Mouse (Mus musculus) fat pad, adult 2 months (tissue): Measurements from ENCODE around the gene Fancc.

Experiments used
- DNase-seq: peaks from one replicate; pipeline ENCODE4 v3.0.0-alpha.2; 2011; ENCODE audit warnings: low read depth, low spot score; ENCODE audit errors: extremely low read depth

The Fancc gene

DNA sequence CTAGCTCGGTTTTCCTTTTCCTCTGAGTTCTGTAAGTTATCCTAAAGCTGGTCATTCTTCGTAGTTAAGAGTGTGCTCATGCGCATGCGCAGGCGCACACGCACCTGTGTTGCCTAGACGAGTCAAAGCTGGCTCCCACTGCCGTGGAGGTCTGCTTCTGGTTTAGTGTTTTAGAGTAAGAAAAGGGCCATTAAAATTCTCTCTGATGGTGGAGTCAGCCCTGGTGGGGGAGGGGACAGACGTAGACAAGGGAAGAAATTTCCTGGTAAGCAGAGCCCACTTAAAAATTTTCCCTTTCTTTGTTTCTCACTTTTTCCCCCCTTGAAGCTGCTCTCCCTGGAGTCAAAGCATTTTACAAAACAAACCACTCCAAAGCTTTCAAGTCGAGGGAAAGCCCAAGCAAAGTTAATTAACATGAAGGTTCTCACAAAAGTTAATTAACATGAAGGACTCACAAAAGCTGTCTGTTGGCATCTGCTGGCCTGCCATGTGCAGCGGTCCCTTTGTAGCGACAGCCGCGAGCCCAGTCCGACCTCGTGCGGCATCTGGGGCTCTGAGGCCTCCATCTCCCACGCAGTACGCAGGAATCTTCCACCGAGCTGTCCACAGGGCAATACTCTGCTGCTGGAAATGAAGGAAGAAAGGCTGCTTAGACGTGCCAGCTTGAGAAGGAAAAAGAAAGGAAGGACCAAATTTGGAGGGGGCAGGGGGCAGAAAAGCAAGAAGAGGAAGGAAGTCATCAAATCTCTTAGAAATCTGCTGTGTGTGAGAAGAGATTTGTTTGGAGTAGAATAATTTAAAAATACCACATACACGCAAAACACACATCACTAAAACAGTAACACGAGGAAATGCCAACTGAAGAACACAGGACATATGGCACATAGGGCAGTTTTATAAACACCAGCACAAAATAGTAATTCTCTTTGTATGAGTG lies at the start of gene Fancc:
Fancc (minus strand) TSS at position 633 of the 937 bp plus-strand sequence.
- no peak for DNase-seq

DNA sequence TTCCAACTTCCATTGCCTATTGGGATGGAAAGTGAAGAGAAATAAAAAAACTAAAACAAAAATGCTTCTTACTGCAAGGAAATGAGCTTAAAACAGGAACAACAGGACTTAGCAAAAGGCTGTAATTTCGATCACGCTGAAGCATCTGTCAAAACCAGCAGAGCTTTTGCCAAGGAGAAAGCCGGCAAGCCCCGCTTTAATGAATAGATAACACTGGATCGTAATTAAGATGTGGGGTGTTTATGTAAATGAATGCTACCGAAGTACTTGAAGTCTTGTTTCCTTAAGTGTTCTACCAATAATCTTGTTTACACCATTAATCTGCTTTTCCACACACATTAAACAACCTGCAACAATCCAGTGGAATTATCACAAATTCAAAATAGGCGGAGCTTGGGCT lies 48.2 kb upstream of the Fancc start:
- no peak for DNase-seq

DNA sequence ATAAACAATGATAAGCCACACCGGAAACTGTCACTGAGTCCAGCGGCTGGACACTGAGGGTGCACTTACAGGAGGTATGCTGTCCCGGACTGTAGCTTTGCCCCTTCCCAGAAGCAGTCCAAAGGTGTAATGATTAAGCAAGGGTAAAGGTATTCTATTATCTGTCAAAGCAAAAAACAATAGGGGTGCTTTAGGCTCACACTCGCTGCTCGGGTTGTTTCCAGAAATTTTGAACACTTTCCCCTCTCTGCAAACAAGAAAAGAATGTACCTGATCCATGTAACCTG lies 47.8 kb upstream of the Fancc start:
- no peak for DNase-seq

DNA sequence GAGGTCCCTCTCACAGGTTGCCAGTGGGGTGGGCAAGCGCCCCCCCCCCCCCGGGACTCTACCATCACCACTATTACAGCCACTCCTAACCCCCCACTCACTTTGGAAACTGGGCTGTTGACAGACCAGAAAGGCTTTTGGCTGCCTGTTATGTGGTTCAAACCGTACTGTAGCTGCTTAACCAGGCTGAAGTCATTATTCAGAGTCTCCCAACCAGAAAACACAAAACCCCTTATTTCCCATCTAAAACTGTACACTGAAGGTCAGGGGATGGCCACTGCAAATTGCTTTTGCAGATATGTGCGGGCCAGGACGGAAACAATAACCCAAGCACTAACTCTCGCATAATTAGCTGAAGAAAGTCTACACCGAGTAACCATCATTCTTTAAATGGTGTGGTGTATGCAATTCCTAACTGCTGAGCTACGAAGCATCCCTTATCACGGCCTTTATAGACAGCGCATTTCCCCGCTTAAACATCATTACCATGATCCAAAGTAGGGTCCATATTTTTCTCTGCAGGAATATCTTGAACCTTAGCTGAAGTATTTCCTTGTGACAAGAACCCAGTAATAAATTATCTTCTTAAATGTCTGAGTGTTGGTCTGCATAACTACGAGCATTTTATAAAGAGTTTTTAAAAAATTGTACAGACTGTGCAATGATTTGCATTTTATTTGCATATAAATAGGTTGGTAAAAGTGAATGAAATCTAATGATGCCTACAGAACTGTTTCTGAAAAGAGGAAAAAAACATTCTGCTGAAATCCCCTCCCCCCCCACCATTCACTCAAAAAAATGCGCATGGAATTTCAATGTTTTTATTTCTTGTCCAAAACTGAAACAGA lies 47.3 kb upstream of the Fancc start:
- DNase-seq, result no peak

DNA sequence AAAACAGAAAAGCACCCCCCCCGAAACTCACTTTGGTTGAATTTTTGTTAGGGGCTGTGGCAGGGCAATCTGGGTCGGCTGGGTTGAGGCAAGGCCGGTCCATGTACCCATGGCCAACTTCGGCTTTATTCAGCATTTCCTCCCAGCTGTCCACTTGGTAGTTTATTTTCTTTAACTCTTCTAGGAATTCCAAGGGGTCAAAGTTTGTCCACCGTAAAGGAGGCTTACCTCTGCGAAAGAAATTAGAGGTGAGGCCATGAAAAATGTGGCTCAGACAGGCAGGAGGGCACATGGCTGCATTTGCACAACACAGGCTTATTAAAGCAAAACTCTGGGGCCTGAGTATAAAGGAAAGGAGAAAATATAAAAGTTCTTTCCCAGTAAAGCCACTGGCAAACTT lies 46.4 kb upstream of the Fancc start:
- no peak for DNase-seq

DNA sequence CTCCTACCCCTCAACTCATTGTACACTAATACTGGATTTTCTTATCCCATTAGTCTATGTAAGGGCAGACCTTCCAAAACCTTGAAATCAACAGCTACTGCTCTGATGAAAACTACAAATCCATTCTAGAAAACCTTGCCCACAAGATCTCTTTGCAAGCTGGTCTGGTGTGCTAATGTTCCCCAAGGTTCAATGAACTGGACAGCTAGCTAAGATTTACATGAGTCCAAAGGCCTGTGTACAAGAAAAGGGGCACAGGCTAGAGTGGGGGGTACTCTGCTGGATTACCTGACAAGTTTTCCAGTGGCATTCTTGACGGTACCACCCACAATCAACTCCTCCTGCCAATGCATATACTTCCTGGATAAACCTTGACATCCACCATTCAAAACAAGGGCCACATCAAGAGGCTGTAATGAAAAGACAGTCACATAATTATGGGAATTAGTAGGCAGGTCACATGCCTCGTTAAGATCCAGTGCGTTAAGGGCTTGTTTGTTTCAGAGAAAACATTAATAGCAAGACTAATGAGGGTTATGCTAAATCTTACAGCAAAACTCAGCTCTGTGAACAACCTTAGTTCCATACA lies 45.8 kb upstream of the Fancc start:
- DNase-seq, result no peak

DNA sequence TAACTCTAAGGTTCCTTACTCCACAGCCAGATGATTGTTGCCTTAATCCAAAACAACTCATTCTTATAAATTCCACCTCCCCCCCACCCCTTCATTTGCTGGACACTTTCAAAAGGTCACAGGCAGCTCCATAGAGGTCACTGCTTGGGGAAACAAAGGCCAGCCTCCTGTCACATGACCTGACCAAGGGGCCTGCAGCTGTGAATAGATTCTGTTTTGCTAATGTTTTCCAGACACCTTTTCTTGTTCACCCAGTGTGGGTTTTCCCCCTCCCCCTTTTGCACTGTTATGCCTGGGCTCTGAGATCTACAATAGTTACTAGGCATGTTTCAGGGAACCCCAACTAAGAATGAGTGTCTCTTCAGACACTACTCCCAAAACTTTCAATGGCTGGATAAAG lies 44.4 kb upstream of the Fancc start:
- no peak for DNase-seq

DNA sequence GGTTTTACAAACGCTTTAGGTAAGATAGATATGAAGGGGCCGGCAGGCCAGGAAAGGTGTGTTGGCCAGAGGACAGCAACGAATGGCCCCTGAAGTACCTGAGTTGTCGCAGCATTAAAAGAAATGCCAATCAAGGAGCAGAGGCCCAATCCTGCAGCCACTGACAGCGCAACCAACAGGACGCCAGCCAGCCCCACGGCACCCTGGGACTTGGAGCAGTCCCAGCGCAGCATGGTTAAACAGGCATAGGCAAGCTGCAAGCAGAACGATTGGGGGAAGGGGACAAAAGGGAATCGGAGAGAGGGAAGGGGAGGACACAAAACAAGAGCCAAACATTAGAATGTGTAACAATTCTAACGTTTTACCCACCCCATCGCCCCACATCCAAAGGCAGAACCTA lies 43.5 kb upstream of the Fancc start:
- no peak for DNase-seq

DNA sequence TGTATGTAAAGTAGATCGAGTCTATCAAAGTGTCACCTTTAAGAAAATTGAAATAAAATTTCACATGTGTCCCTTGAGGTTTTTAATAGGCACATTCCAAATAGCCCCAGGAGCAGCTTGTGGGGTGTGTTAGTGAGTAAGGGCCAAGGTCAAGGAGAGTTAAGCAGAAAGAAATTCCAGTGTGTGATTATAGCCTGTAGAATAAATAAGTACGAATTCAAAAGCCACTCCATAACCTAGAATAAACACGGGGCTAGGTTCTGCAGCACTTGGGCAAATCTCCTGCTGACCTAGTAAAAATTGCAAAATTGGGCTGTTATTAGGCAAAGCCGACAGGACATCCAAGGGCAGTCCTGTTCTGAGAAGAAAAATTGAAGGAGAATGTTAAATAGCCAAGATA lies 37.9 kb upstream of the Fancc start:
- DNase-seq, result no peak

DNA sequence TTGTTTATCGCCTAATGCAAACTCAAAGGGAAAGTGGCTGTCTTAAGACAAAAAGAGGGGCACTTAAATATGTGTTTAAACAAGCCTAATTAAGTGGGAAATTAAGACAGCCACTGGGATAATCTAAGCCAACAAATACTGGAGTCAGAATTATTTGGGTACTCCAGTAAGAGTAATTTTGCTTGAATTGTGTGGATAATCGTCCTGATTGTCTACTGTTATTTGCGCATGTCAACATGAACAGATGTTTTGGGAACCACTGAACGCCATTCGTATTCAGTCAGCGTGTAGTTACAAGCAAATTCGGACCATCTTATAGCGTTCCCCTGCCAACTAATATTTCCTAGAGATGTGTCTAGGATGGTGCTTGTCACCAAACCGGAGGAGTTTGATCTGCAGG lies 33.8 kb upstream of the Fancc start:
- no peak for DNase-seq

DNA sequence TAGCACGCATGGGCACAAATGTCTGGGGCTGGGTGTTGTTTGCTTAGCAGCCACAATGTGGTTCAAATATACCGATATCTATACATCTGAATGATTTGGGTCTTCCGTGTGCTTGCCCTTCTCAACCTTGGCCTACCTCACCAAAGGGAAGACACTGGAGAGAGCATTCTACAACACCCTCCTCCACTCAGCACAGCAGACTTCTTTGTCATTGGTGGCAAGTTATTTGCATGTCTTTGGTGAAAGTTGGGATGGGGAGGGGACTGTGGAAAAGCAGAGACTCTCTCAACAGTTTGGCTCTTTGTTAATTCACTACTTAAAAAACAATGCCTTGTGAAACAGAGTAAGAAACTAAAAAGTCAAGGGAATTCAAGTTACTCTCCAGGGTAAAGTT lies 33.3 kb upstream of the Fancc start:
- DNase-seq, result no peak

DNA sequence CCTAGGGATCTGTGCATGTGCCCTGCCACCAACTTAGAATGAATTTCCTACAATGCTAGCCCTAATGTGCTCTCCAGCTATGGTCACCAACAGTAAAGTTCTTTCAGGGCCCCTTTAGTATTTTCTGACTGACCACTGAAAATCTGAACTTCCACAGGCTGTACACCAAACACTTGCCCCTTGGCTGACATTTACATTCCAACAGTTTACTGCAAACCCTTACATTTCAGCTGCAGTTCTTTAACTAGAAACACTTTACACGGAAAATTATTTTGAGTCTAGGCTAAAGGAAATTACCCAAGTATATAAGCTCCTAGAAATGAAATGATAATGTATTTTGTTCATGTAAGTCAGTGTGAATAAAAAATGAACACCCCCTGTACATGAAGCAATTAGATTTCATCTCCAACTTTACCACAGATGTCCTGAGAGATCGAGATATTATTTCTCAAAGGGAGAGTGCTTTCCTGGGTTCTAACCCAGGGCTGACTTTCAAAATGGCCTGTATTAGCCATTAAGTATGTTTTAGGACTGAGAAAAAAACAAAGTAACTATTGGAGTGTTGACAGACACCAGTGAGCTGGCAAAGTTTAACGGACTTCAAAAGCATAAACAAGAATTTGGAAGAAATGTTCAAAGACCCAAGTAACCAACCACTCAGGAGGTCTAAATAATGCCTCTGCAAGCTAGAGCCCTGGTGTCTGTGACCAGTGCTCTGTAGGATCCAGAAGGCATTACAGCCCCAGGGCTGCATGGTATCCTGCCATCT lies 32.7 kb upstream of the Fancc start:
- DNase-seq, result no peak

DNA sequence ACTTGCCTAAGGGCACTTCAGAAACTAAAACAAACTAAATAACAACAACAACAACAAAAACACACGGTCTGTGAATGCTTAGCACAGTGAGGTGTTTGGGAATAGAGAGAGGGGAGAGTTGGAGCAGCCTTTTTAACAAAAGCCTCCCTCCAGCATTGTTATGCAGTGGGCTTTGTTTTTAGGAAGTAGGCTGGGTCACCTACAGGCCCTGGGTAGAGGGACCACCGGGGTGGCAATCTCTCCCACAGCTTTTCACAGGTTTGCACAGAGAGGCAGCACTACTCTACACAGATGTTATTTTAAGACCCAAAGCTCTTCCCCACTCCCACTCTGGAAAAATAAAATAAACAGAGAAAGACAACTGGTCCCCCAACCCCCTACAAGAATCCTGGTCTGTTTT lies 31.8 kb upstream of the Fancc start:
- DNase-seq, result no peak

DNA sequence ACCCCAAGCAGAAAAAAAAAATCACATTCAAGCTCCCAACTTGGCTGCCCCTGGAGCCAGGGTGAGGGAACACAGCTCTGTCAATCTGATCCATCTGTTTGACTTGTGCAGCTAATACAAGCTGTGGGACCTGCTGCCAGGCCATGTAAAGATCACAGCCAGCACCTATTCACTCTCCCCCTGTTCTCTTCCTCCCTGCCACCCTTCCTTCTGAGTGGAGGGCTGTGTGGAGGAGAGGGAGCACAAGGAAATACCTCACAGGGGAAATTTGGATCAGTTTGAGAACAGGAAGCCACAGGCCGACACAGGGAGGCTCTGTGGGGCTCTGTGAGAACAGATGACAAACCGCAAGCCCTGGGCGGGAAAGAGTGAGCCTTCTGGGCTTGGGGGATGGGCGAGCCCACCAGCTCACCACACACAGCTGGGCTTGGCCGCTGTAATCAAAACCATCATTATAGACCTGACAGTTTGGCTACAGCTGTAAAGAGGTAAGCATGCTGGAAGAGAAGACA lies 31.1 kb upstream of the Fancc start:
- DNase-seq, result no peak

DNA sequence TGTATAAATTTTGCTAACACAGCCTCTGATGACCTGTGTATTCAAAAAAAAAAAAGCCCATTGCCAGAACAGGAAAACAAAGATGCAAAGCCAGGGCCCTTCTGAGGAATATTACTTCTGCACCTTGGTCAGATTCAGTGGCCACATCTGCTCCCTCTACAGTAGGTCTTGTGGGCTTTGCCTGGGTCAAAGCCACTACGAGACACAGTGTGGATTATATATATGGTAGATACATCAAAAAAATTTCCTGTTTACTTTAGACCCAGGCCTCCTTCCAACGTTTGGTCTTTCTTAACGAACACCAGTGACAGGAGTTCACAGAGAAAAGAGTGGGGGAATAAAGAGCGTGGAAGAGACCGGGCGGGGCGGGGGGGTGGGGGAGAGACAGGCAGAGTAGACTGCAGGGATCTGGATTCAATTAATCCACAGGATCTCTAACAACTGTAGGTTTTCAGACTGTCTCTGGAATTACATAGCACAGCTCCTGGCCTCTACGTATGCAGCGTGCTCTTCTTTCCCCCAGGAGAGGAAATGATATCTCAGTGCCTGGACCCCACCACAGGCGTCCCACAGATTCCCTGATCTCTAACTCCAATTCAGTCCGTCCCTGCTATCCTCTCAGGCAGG lies 28.6 kb upstream of the Fancc start:
- DNase-seq, result no peak

DNA sequence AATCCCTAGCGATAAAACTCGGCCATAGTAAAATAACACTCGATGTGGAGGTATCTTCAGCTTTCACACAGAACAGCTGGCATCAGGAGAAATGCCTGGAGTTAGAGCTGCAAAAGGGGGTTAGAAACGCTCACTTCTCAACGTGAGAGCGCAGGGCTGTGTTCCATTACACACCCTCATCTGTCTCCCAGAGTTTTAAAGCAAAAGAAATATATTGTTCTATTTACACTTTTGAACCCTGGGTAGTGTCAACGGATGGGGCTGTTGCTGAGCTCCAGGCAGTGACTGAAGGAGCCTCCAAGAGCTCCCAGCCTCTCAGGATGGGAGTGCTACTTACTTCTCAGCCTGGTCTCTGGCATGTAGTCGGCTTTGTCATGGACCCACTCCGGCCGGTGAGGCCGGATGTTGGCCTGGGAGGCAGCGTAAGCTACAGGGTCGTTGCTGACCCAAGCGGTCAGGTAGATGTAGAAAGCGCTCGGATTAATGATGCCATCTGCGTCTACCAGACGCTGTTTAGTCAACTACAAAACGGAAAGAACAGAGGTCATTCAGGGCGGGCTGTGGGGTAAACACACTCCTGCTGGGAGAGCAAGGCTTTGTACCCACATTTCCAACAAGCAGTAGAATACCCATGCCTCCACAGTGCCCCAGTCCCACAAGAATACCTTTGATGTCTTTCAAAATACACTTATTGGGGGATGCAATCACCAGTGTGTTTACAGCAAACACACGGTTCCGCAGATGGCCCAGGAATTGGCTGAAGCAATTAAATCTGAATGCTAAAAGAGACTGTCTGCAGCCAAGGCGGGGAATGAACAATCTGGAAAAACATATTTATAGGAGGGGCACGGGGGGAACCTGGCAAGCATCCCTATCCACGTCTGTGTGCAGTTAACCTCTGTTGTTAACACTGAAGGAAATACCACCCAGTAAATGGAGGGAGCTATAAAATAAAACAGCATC lies 27.8 kb upstream of the Fancc start:
- no peak for DNase-seq

DNA sequence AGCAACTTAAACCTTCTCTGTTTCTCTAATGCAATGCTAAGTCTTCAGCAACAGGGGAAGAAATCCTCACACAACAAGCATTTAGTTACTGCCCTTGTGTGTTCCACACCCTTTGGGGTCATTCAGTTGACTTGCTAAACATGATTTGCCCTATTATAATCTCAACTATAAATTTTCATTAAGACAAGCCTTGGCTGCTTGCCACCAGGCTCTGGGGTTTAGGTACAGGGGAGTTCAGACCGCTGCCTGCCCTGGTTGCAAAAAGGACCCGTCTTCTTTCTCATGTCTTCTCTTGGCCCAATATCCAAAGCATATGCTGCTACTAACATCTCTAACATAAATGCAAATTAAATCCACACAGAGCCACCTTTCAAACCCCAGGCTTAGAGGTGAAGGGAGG lies 27.0 kb upstream of the Fancc start:
- no peak for DNase-seq

DNA sequence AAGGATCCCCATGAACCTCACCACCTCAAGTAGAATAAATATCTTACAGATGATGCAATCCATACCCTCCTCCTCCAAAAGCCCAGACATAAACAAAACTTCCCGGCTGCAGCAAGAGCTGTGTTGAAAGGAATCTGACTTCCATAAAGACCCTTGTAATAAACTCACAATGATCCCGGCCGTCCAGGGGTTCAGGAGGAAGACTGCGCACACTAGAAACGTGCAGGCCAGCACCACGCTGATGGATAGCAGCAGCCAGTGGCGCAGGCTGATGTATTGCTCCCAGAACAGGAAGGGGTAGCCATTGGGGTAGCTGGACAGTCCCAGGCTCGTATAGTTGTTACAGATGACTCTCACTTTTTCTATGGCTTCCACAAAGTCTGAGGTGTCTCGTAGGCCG lies 25.8 kb upstream of the Fancc start:
- DNase-seq, result no peak

DNA sequence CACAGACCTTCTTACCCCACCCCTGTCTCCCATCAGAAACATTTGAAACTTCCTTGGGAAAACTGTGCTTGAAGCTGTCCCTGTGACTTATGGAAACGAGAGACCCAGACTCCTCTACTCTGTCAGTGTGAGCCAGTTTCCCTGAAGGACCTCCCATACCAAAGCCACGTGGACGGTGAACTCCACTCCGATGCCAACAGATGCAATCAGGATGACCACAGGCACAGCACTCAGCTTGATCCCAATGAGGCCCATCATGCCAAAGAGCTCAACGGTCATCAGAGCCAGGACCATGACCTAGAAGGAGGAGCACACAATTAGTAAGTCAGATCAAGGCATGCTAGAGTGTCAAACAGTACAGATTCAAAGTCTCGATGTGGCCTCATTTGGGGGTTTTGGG lies 23.0 kb upstream of the Fancc start:
- no peak for DNase-seq
